Mouse (Mus musculus): ENCODE results near the gene Ap2a1.

DNA sequence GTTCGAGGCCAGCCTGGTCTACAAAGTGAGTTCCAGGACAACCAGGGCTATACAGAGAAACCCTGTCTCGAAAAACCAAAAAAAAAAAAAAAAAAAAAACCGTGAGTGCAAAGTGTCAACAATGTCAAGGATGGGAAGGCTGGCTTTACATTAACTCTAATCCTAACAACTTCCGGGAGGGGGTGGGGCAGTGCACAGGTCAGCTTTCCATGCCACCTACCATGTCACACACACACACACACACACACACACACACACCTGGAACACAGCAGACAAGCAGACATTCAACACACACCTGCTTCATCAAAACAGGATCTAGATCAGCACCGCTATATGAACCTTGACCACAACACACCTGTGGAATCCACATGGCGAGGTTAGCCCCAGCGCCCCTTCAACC, 39.1 kb downstream of the Ap2a1 start:
- no peak for TF ChIP-seq HCFC1 (IDR thresholded peaks at IDR 0.05; ENCODE audit: borderline replicate concordance, insufficient read depth, low read length)
- no peak for TF ChIP-seq CHD2 (IDR thresholded peaks at IDR 0.05; ENCODE audit: low read depth, low read length)
- no peak for TF ChIP-seq MAFK (IDR thresholded peaks at IDR 0.05; ENCODE audit: insufficient read depth, low read depth, low read length)
- TF ChIP-seq ZNF384 (IDR thresholded peaks at IDR 0.05; ENCODE audit: low read depth, low read length): no peak
- TF ChIP-seq ZC3H11A (IDR thresholded peaks at IDR 0.05; ENCODE audit: borderline replicate concordance, low read depth, low read length): no peak

All from ES-E14 (cell line).